Mouse (Mus musculus) spleen, adult 2 months (tissue): ENCODE data around the gene Slc7a5. TPM values are rescaled to one million over a fixed set of nuclear protein-coding genes. Genes with fewer than 3 reads are reported as not detected.

Source experiments
- DNase-seq, 2 experiments: peaks; one replicate each; pipeline versions ENCODE4 v3.0.0 to v3.0.0-alpha.2; 2012 to 2021; ENCODE audit warnings: low spot score in 2 of 2, low read depth in 1 of 2
- H3K27ac ChIP-seq: fragments of 200-500 bp; 2 replicates; pipeline ENCODE4 v1.5.1; 2012; ENCODE audit warnings: low read length, inconsistent platforms; ENCODE audit not compliant: insufficient read depth
- H3K27me3 ChIP-seq: fragments of 200-500 bp; 2 replicates; pipeline ENCODE4 v1.6.1; 2012; ENCODE audit warnings: mild to moderate bottlenecking, moderate library complexity, low read length, inconsistent platforms; ENCODE audit not compliant: control insufficient read depth, insufficient read depth
- H3K36me3 ChIP-seq: fragments of 200-500 bp; 2 replicates; pipeline ENCODE4 v1.6.1; 2012; ENCODE audit warnings: mild to moderate bottlenecking, low read length, inconsistent platforms; ENCODE audit not compliant: control insufficient read depth, insufficient read depth
- H3K4me1 ChIP-seq: fragments of 200-500 bp; 2 replicates; pipeline ENCODE4 v1.6.1; 2011; ENCODE audit warnings: inconsistent platforms; ENCODE audit not compliant: control insufficient read depth, insufficient read depth, insufficient read length
- H3K4me3 ChIP-seq: fragments of 200-500 bp; 2 replicates; pipeline ENCODE4 v1.5.1; 2011; ENCODE audit warnings: mild to moderate bottlenecking, inconsistent platforms; ENCODE audit not compliant: insufficient read depth, insufficient read length; ENCODE audit errors: extremely low read depth
- CTCF ChIP-seq: fragments of 200-500 bp; IDR thresholded peaks from 2 replicates; pipeline ENCODE4 v1.5.1; 2011; ENCODE audit warnings: mild to moderate bottlenecking, inconsistent platforms; ENCODE audit not compliant: insufficient read depth, insufficient read length, insufficient replicate concordance; ENCODE audit errors: extremely low read depth
- POLR2A ChIP-seq: fragments of 200-500 bp; IDR thresholded peaks from 2 replicates; pipeline ENCODE4 v1.6.1; 2011; ENCODE audit warnings: low read depth, low read length, inconsistent platforms
- WGBS: fragments of 180-500 bp; shearing (Covaris S2); methylation state at CpG from one replicate; pipeline ENCODE4 v1.1.7; 2018; 5-methylcytosine and 5-hydroxymethylcytosine counted together
- polyA plus RNA-seq: library from polyadenylated mRNA; depleted of rRNA; stranded (reverse); fragments of >200 nt; gene quantifications from 2 replicates; pipeline ENCODE4 v1.2.3, GENCODE M21; 2012

Slc7a5 gene
- polyA plus RNA-seq, 1 experiment = 45.0 TPM

GRCm38 (mm10) chr8:121947047-121947752 lies 39.7 kb upstream of the Slc7a5 start:
- 44% methylated on average over 19 of the region's 19 CpGs for WGBS
- H3K27ac ChIP-seq = peak overlapping the region; percentile 41; the same call in 1 of the 2 replicates
- no peak for DNase-seq
- TF ChIP-seq POLR2A (no peak), CTCF (no peak)
- H3K27me3 ChIP-seq = no peaks in the 10 kb centered on the region
- peaks cover 13% of the 10 kb centered on the region; the same call in 1 of the 2 replicates for H3K4me1 ChIP-seq
- H3K36me3 ChIP-seq = no peaks in the 10 kb centered on the region
- H3K4me3 ChIP-seq = peak overlapping the region; percentile 63; the same call in 1 of the 2 replicates

- TF ChIP-seq POLR2A = no peak
- no peak for TF ChIP-seq CTCF
- Histone ChIP-seq H3K4me3 (no peak overlapping the region), H3K36me3 (no peaks in the 10 kb centered on the region), H3K4me1 (peaks cover 12% of the 10 kb centered on the region; the same call in 1 of the 2 replicates), H3K27me3 (no peaks in the 10 kb centered on the region), H3K27ac (no peak overlapping the region)
- no peak for DNase-seq
- 90% methylated on average over 7 of the region's 7 CpGs for WGBS
Observed at GRCm38 (mm10) chr8:121946351-121946750, 38.9 kb upstream of the Slc7a5 start.

GRCm38 (mm10) chr8:121944831-121945230 lies 37.3 kb upstream of the Slc7a5 start, which contains the start of gene Car5a:
Gene Car5a, minus strand, starts transcription at chr8:121944904.
- Histone ChIP-seq H3K27me3 (no peaks in the 10 kb centered on the region), H3K36me3 (no peaks in the 10 kb centered on the region), H3K4me3 (no peak within 1 kb of the TSS), H3K27ac (no peak within 1 kb of the TSS), H3K4me1 (peaks cover 10% of the 10 kb centered on the region; the same call in 1 of the 2 replicates)
- DNase-seq = no peak
- TF ChIP-seq CTCF (no peak), POLR2A (no peak)

GRCm38 (mm10) chr8:121943716-121944115 lies 36.2 kb upstream of the Slc7a5 start:
- DNase-seq = no peak
- no peak overlapping the region for H3K4me3 ChIP-seq
- H3K27me3 ChIP-seq = no peaks in the 10 kb centered on the region
- 87% methylated on average over 8 of the region's 8 CpGs for WGBS
- no peak overlapping the region for H3K27ac ChIP-seq
- no peaks in the 10 kb centered on the region for H3K36me3 ChIP-seq
- TF ChIP-seq POLR2A = no peak
- TF ChIP-seq CTCF = no peak
- peaks cover 10% of the 10 kb centered on the region; the same call in 1 of the 2 replicates for H3K4me1 ChIP-seq

GRCm38 (mm10) chr8:121943057-121943540 lies 35.6 kb upstream of the Slc7a5 start:
- no peak for DNase-seq

GRCm38 (mm10) chr8:121938732-121939131 lies 31.2 kb upstream of the Slc7a5 start:
- no peak for TF ChIP-seq CTCF
- TF ChIP-seq POLR2A = no peak
- Histone ChIP-seq H3K36me3 (no peaks in the 10 kb centered on the region), H3K4me3 (no peak overlapping the region), H3K27ac (no peak overlapping the region), H3K27me3 (no peaks in the 10 kb centered on the region), H3K4me1 (no peaks in the 10 kb centered on the region)
- WGBS = 80% methylated on average over 7 of the region's 7 CpGs
- DNase-seq = no peak

More at GRCm38 (mm10) chr8:121943057-121943540, 35.6 kb upstream of the Slc7a5 start:
- Histone ChIP-seq H3K36me3 (no peaks in the 10 kb centered on the region), H3K27ac (no peak overlapping the region), H3K27me3 (no peaks in the 10 kb centered on the region), H3K4me3 (no peak overlapping the region), H3K4me1 (peaks cover 4% of the 10 kb centered on the region; the same call in 1 of the 2 replicates)
- no peak for TF ChIP-seq CTCF
- no peak for TF ChIP-seq POLR2A
- 43% methylated on average over 2 of the region's 2 CpGs for WGBS

- H3K4me3 ChIP-seq = no peak overlapping the region
- DNase-seq = no peak
- H3K27ac ChIP-seq = no peak overlapping the region
- no peaks in the 10 kb centered on the region for H3K4me1 ChIP-seq
- WGBS = 84% methylated on average over 14 of the region's 14 CpGs
- H3K36me3 ChIP-seq = no peaks in the 10 kb centered on the region
- H3K27me3 ChIP-seq = no peaks in the 10 kb centered on the region
- TF ChIP-seq POLR2A (no peak), CTCF (no peak)
Observed at GRCm38 (mm10) chr8:121936391-121936790, 28.9 kb upstream of the Slc7a5 start.
